Mouse (Mus musculus) heart, postnatal 0 days (tissue): ENCODE measurements around the gene Ybx2. TPM values are rescaled to one million over a fixed set of nuclear protein-coding genes. Genes with fewer than 3 reads are reported as not detected.

ENCODE experiments used
- ATAC-seq: fragments of 200-750 bp; cut with Nextera tagmentation; 2 replicates; pipeline ENCODE4 v1.8.0; 2017; ENCODE audit warnings: low read depth, moderate number of reproducible peaks, moderate library complexity; ENCODE audit not compliant: insufficient read depth
- DNase-seq: peaks from one replicate; pipeline ENCODE4 v3.0.0-alpha.2; 2016; ENCODE audit warnings: low spot score
- H3K27ac ChIP-seq: fragments of 300-500 bp; sonication (generic); 2 replicates; pipeline ENCODE4 v1.5.1; 2014; ENCODE audit warnings: low read depth, mild to moderate bottlenecking
- H3K27me3 ChIP-seq: fragments of 300-500 bp; sonication (generic); 2 replicates; pipeline ENCODE4 v1.6.1; 2014; ENCODE audit warnings: low read length, mixed read lengths; ENCODE audit not compliant: control insufficient read depth, insufficient read depth
- H3K36me3 ChIP-seq: fragments of 300-500 bp; sonication (generic); replicated peaks from 2 replicates; pipeline ENCODE4 v1.6.1; 2014; ENCODE audit warnings: low read length, mixed read lengths; ENCODE audit not compliant: control insufficient read depth, insufficient read depth
- H3K4me1 ChIP-seq: fragments of 300-500 bp; sonication (generic); 2 replicates; pipeline ENCODE4 v1.6.1; 2014; ENCODE audit warnings: antibody characterized with exemption; ENCODE audit not compliant: control insufficient read depth, insufficient read depth
- H3K4me2 ChIP-seq: fragments of 300-500 bp; sonication (generic); 2 replicates; pipeline ENCODE4 v1.6.1; 2014; ENCODE audit warnings: low read depth, mild to moderate bottlenecking, low read length, moderate library complexity
- H3K4me3 ChIP-seq: fragments of 300-500 bp; sonication (generic); 2 replicates; pipeline ENCODE4 v1.5.1; 2014; ENCODE audit warnings: low read depth, low read length
- H3K9ac ChIP-seq: fragments of 300-500 bp; sonication (generic); replicated peaks from 2 replicates; pipeline ENCODE4 v1.6.1; 2014; ENCODE audit warnings: low read depth, low read length, mixed read lengths
- H3K9me3 ChIP-seq: fragments of 300-500 bp; sonication (generic); replicated peaks from 2 replicates; pipeline ENCODE4 v1.6.1; 2016; ENCODE audit warnings: low read length; ENCODE audit not compliant: control insufficient read depth
- CTCF ChIP-seq: IDR thresholded peaks from 2 replicates; pipeline ENCODE4 v1.5.1; 2016; ENCODE audit warnings: antibody characterized with exemption, control low read depth, low read depth
- EP300 ChIP-seq: IDR thresholded peaks from 2 replicates; pipeline ENCODE4 v1.6.1; 2016; ENCODE audit warnings: antibody characterized with exemption, low read depth
- WGBS: fragments of 180-500 bp; shearing (Covaris S2); extraction: QIAGEN DNeasy Blood & Tissue Kit; methylation state at CpG from one replicate; pipeline ENCODE4 v1.1.7; 2014; 5-methylcytosine and 5-hydroxymethylcytosine counted together
- polyA plus RNA-seq: library from polyadenylated mRNA; unstranded; fragments of >200 nt; fragmentation: Nextera tagmentation; extraction: Ambion mirVana; gene quantifications from 2 replicates; pipeline ENCODE4 v1.2.1, GENCODE M21; 2015
- total RNA-seq: library from RNA; depleted of rRNA; stranded (reverse); fragments of >200 nt; gene quantifications from 2 replicates; pipeline ENCODE4 v1.2.3, GENCODE M21; 2014; ENCODE audit warnings: low replicate concordance

Gene Ybx2
- total and polyA plus RNA-seq, 2 experiments from 2014 or later = 4.9 to 25.6 TPM

- WGBS = under 1% methylated on average over 17 of the region's 17 CpGs
- TF ChIP-seq EP300 = peak; percentile 24; the same call in 1 of the 2 replicates
- TF ChIP-seq CTCF = no peak
- Histone ChIP-seq H3K9ac (peak overlapping the region; percentile 93), H3K4me1 (peaks cover 15% of the 10 kb centered on the region), H3K36me3 (peaks cover 43% of the 10 kb centered on the region), H3K4me2 (peak overlapping the region; percentile 99), H3K4me3 (peak overlapping the region; percentile 87), H3K9me3 (no peaks in the 10 kb centered on the region), H3K27ac (peak overlapping the region; percentile 99), H3K27me3 (no peaks in the 10 kb centered on the region)
- peak; percentile 92 for DNase-seq
- peak; percentile 39 for ATAC-seq
Measured at GRCm38 (mm10) chr11:69919661-69920265, 15.8 kb upstream of the Ybx2 start.

GRCm38 (mm10) chr11:69920266-69921031 lies 15.1 kb upstream of the Ybx2 start:
- under 1% methylated on average over 39 of the region's 65 CpGs for WGBS
- H3K27me3 ChIP-seq = no peaks in the 10 kb centered on the region
- ATAC-seq = peak; percentile 10
- no peak for TF ChIP-seq CTCF
- TF ChIP-seq EP300 = no peak
- peaks cover 36% of the 10 kb centered on the region for H3K36me3 ChIP-seq
- peak overlapping the region; percentile 93 for H3K9ac ChIP-seq
- H3K4me2 ChIP-seq = peak overlapping the region; percentile 99
- H3K4me3 ChIP-seq = peak overlapping the region; percentile 87
- H3K4me1 ChIP-seq = peaks cover 9% of the 10 kb centered on the region
- no peaks in the 10 kb centered on the region for H3K9me3 ChIP-seq
- peak overlapping the region; percentile 99 for H3K27ac ChIP-seq
- DNase-seq = peak; percentile 47

GRCm38 (mm10) chr11:69921114-69922011 lies 14.2 kb upstream of the Ybx2 start, which contains the start of gene Eif5a:
Eif5a (minus strand) TSS chr11:69921958.
- 0 out of 2 replicates have a peak, but pooled peaks have one; percentile 61 for TF ChIP-seq EP300
- peak; percentile 53 for TF ChIP-seq CTCF
- Histone ChIP-seq H3K9ac (peak within 1 kb of the TSS; percentile 93), H3K27me3 (no peaks in the 10 kb centered on the region), H3K27ac (peak within 1 kb of the TSS; percentile 99), H3K4me1 (peaks cover 9% of the 10 kb centered on the region), H3K36me3 (peaks cover 28% of the 10 kb centered on the region), H3K4me2 (peak within 1 kb of the TSS; percentile 99), H3K4me3 (peak within 1 kb of the TSS; percentile 87), H3K9me3 (no peaks in the 10 kb centered on the region)
- ATAC-seq (peak; percentile 94), DNase-seq (peak; percentile 100)
- under 1% methylated on average over 78 of the region's 78 CpGs for WGBS

- Histone ChIP-seq H3K4me2 (peak overlapping the region; percentile 58), H3K4me1 (peaks cover 9% of the 10 kb centered on the region), H3K27ac (peak overlapping the region; percentile 98), H3K36me3 (peaks cover 19% of the 10 kb centered on the region), H3K9ac (peak overlapping the region; percentile 30), H3K4me3 (peak overlapping the region; percentile 59), H3K27me3 (no peaks in the 10 kb centered on the region), H3K9me3 (no peaks in the 10 kb centered on the region)
- DNase-seq (no peak), ATAC-seq (no peak)
- WGBS = 2% methylated on average over 12 of the region's 12 CpGs
- TF ChIP-seq EP300 (peak; percentile 28; the same call in 1 of the 2 replicates), CTCF (no peak)
Measured at GRCm38 (mm10) chr11:69922012-69922756, 13.4 kb upstream of the Ybx2 start.
